20 mouse cellular contexts compared by ENCODE assay signal in the genomic region with DNA sequence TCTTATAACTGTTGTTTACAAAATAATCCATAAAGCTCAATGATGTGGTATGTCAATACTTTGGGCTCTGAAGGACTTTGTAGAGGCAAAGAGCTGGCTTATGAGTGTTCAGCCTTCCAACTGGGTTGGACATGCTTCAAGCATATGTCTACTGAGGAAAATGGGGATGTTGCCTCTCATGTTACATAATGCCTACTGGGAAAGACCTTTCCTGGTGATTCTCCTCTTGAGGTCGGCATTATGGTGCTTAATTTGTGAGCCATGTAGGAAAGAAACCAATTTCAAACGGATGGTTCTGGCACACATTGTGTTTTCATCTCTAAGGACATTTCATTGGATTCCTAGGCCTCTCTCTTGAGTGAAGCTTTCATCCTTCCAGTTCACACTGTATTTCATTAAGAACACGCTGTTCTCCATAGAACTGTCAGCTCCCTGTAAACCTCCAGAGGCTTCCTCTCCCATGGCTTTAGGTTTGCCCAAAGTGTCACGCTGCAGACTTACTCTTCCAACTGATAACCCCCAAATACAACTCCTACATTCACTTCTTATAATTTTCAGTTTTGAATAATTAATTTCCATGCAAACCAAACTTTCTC.
A peak's percentile ranks its signal among the peaks of the same experiment; 100 is the strongest.
DNase-seq lines count a peak whose midpoint lies in the region; ATAC-seq lines count a peak whose summit lies in the region.
"Had no signal": no experiment of that assay in that cellular context is flagged by ENCODE, and none has a peak within 500 bp of the region (broad histone marks: within the 10 kb centered on the region; RNA-seq: fewer than 3 reads in every experiment).

No protein-coding gene starts in this region.

- no peak overlapping the region for H3K9ac ChIP-seq in embryonic facial prominence, embryonic 14.5 days (ENCODE audit: low read depth, low read length)
- H3K9ac ChIP-seq in limb, embryonic 15.5 days = no peak overlapping the region
- H3K9ac ChIP-seq: forebrain, embryonic 12.5 days; heart, embryonic 15.5 days; hindbrain, embryonic 14.5 days; kidney, embryonic 15.5 days had no signal

- ATAC-seq in embryonic facial prominence, embryonic 14.5 days (ENCODE audit: low read depth) = no peak
- no peak for ATAC-seq in limb, embryonic 15.5 days (ENCODE audit: insufficient number of reproducible peaks, low FRiP score, low TSS enrichment, low read depth)
- ATAC-seq: intestine, embryonic 16.5 days had no signal

- H3K27me3 ChIP-seq in embryonic facial prominence, embryonic 14.5 days (replicated peaks; ENCODE audit: control insufficient read depth, insufficient read depth, low read length) = no peaks in the 10 kb centered on the region
- no peaks in the 10 kb centered on the region for H3K27me3 ChIP-seq in limb, embryonic 15.5 days
- H3K27me3 ChIP-seq: forebrain, embryonic 12.5 days; heart, embryonic 15.5 days; kidney, embryonic 15.5 days had no signal

- DNase-seq in cerebellum, adult 9-10 months = peak; percentile 54
- DNase-seq in cerebellum, adult 9-11 months = no peak
- peak; percentile 75 for DNase-seq in heart, adult 11 months
- no peak for DNase-seq in heart, postnatal 25 days (ENCODE audit: low spot score)
- DNase-seq in embryonic facial prominence, embryonic 14.5 days (ENCODE audit: low spot score) = no peak
- DNase-seq in embryo, embryonic 10.5 days (ENCODE audit: low spot score) = no peak
- DNase-seq: adrenal gland, postnatal 10 days; cerebellum, postnatal 10 days; gastrocnemius, postnatal 10 days; heart, adult 2 months; heart, postnatal 14 days; kidney, adult 2 months had no signal

- peak overlapping the region; percentile 88 for H3K27ac ChIP-seq in embryonic facial prominence, embryonic 14.5 days (replicated peaks; ENCODE audit: low read depth, low read length)
- H3K27ac ChIP-seq in limb, embryonic 15.5 days = peak overlapping the region; percentile 54; the same call in 1 of the 2 replicates
- H3K27ac ChIP-seq: forebrain, embryonic 12.5 days; heart, adult 2 months; heart, embryonic 15.5 days; hindbrain, embryonic 10.5 days; kidney, embryonic 15.5 days had no signal

- no peaks in the 10 kb centered on the region for H3K36me3 ChIP-seq in embryonic facial prominence, embryonic 14.5 days (ENCODE audit: control insufficient read depth, insufficient read depth, low read length)
- H3K36me3 ChIP-seq in limb, embryonic 15.5 days = no peaks in the 10 kb centered on the region
- H3K36me3 ChIP-seq: forebrain, embryonic 12.5 days; heart, embryonic 15.5 days; hindbrain, embryonic 10.5 days; kidney, embryonic 15.5 days had no signal

- 61% methylated on average over 4 of the region's 4 CpGs for WGBS in embryonic facial prominence, embryonic 14.5 days
- WGBS in limb, embryonic 15.5 days = 68% methylated on average over 4 of the region's 4 CpGs

- intact Hi-C loops in heart, postnatal 25 days (cut with DNase I) = no loop called here

- H3K4me2 ChIP-seq in embryonic facial prominence, embryonic 14.5 days (ENCODE audit: low read depth, low read length) = no peak overlapping the region
- no peak overlapping the region for H3K4me2 ChIP-seq in limb, embryonic 15.5 days
- H3K4me2 ChIP-seq: forebrain, embryonic 12.5 days; heart, embryonic 11.5 days; heart, embryonic 15.5 days; hindbrain, embryonic 14.5 days; kidney, embryonic 15.5 days had no signal

- no peak overlapping the region for H3K4me3 ChIP-seq in embryonic facial prominence, embryonic 14.5 days (ENCODE audit: low read depth, low read length)
- no peak overlapping the region for H3K4me3 ChIP-seq in limb, embryonic 15.5 days
- H3K4me3 ChIP-seq: forebrain, embryonic 12.5 days; heart, adult 2 months; heart, embryonic 15.5 days; hindbrain, embryonic 10.5 days; kidney, embryonic 15.5 days had no signal

- no peaks in the 10 kb centered on the region for H3K9me3 ChIP-seq in embryonic facial prominence, embryonic 14.5 days (ENCODE audit: control insufficient read depth, low read length)
- H3K9me3 ChIP-seq in limb, embryonic 15.5 days = no peaks in the 10 kb centered on the region
- H3K9me3 ChIP-seq: forebrain, embryonic 12.5 days; heart, embryonic 15.5 days; hindbrain, embryonic 10.5 days; kidney, embryonic 15.5 days had no signal

- H3K4me1 ChIP-seq in embryonic facial prominence, embryonic 14.5 days (ENCODE audit: control insufficient read depth, insufficient read depth, low read length) = peaks cover 31% of the 10 kb centered on the region
- H3K4me1 ChIP-seq in limb, embryonic 15.5 days = peaks cover 14% of the 10 kb centered on the region
- H3K4me1 ChIP-seq: heart, embryonic 15.5 days; kidney, embryonic 15.5 days had no signal

Comparison
In these comparisons a context has a peak if more than half of its experiments do, and no peak if none do; other contexts are left out.
1. DNase-seq: peak in cerebellum, adult 9-10 months (single experiment) and heart, adult 11 months (single experiment); none in cerebellum, adult 9-11 months (single experiment), heart, postnatal 25 days (single experiment), embryonic facial prominence, embryonic 14.5 days (single experiment) and embryo, embryonic 10.5 days (single experiment).